Mouse (Mus musculus) WW6 (cell line): ENCODE measurements at regions not wholly inside any gene's neighbourhood (a gene's known extent, or its start where the extent isn't known, plus 50 kb on each side); places are given as distances from the start of the nearest gene placed in this dataset.
A peak's percentile ranks its signal among the peaks of the same experiment; 100 is the strongest.

Experiments used
- DNase-seq: peaks from one replicate; pipeline ENCODE4 v3.0.0-alpha.2; 2013; ENCODE audit warnings: low read depth, low spot score

- no peak for DNase-seq
Observed at GRCm38 (mm10) chr3:52801446-52801845, 215.6 kb downstream of the Cog6 start.

DNA sequence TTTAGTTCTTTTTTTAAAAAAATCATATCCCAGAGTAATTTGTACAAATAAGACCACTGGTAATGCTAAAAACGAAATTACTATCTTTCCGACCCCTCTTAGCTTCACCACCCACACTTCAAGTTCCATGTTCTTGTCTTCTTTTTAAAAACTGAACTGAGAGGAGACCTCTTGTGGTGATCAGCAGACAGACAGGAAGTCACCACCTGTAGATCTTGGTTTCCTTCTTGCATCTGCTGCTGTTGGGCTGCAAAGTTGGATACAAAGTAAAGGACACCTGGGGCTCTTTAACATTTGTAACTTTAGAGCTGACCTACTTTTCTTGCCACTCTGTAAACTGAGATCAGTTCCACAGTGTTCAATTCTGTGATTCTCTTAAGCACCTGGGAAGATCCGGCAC is 216.4 kb downstream of the Cog6 start:
- DNase-seq = no peak

DNA sequence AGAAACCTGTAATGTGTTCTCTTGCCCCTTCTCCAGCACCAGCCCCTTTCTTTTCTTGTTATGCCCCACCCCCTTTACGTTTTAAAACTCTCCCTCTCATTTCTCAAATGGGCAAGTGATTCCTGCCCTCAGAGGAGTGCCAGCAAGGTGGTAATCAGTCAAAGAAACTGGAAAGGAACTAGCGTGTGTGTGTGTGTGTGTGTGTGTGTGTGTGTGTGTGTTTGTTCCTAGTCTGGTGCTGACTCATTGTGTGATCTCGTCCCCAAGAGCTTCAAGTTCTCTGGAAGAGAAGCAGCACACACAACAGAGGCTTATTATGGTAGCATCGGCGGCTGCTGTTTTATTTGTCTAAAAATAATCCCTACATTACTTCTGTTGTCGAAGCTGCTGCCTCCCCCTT is 219.2 kb downstream of the Cog6 start:
- no peak for DNase-seq

DNA sequence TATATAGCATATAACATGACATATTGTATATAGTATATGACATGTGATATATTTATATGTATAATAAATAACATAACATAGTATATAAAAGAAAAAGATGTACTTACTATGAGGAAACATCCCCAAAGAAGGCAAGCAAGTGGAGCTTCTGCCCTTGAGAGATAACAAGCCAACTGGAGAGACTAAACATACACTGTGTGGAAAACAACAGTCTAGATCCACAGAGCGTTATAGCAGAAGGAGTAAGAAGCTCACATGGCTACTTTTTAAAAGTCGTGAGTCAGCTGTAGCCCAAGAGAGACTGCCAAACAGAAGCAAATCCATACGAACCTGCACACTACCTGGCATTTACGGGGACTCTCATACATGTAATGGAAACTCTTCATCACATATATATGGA is 219.9 kb downstream of the Cog6 start:
- DNase-seq = no peak

- DNase-seq = no peak
Observed at GRCm38 (mm10) chr3:52794218-52794617, 222.8 kb downstream of the Cog6 start.

GRCm38 (mm10) chr3:52792801-52793200 is 224.2 kb downstream of the Cog6 start:
- no peak for DNase-seq

DNA sequence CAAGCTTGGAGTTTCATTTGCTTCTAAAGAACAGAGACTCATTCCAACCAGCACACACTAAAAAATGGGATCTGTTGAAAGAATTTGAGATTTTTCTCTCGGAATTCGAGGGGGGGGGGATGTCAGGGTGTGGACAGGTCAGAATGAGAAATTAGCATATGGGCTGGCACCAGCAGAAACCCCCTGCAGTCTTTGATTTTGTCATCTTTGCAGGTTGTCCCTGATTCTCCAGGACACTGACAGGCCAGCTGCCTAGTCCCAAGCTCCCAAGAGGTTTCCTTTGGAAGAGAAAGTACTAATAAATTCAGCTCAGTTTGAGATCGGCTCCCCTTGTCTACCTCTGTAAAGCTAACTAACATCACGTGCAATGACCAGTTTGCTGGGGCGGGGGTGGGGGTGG is 224.9 kb downstream of the Cog6 start:
- no peak for DNase-seq

GRCm38 (mm10) chr3:52790942-52791341 is 226.1 kb downstream of the Cog6 start:
- no peak for DNase-seq

DNA sequence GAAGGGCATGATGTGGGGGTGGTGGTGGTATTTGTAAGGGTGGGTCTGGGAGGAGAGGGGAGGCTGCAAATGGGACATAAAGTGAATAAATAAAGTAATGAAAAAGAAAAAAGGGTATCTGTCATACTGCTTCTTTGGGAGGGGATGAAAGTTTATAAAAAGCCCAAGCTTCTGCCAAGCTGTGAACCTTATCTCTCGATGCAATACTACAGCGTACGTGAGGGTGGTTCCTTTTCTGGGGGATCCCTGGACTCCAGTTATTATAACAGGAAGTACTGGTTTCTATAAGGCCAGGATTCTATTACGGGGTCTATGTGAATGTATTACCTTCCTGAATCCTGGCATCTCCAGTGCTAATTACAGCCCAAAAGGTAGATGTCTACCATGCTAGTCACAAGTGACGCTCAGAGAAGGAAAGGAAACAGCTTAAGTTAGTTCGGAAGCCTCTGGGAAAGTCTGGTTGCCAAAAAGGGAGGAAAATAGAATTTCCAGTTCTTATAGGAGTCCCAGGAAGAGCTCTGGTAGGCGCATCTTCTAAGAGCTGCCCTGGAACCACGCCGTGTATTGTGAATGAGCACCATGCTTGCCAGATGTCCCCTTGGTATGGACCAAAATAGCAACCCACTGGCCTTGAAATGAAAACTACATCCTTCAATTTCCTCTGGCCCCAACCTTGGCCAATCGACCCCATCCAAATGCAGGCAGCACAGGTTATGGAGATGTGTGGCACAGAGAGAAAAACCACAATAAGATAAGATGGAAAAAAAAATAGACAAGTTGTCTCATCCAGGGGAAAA is 228.9 kb downstream of the Cog6 start:
- no peak for DNase-seq

DNA sequence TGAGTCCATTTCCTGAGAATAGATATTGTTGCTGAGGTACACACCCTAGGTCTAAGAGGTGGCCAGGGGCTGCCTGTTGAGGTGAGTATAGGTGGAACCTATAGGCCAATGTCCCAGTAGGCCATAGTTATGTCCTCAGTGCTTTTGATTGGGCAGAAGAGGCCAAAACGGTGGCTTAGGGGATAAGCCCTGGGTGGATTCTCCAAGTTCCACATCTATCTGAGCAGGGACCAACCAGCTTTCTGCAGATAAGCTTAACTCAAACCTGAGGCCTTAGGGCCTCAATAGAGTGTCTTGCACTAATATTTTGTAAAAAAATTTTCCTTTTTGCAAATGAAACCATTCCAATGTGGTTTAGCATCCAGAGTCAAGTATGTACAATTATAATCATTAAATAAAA is 231.4 kb downstream of the Cog6 start:
- no peak for DNase-seq

- DNase-seq = no peak
Observed at GRCm38 (mm10) chr3:52784476-52784875, 232.6 kb downstream of the Cog6 start.

DNA sequence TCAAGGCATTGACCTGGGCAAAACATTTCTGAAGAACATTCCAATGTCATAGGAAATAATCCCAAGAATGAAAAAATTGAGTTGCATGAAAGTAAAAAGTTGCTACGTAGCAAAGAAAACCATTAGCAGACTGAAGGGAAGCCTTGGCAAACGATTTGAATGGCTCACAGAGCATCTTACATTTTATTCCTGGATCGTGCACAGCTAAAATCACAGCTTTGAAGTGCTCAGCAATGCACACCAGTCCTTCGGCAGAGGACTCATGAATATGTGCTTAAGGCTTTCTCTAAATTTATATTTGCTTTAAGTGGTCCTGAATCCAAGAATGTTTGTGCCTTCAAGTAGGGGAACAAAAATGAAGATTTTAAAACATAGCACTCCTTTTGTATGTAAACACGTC is 234.5 kb downstream of the Cog6 start:
- DNase-seq = no peak

DNA sequence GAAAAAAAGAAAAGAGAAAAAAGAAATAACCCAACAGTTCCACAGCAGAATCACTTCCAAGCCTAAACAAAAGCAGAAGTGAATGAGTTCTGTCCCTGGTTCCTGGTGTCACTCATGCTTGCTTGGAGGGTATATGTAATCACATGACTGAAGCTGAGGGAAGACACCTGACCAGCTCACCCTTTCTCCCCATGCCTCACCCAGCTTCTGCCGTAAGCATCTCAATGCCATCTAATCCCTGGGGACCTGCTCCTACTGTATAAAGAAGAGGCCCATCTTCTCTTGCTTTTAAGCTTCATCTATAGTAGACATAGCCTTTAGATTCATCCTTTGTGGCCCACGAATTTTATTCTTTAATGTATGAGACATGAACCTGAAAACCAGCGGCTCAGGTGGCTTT is 235.5 kb downstream of the Cog6 start:
- no peak for DNase-seq

- DNase-seq = no peak
Observed at GRCm38 (mm10) chr3:52780356-52780755, 236.7 kb downstream of the Cog6 start.

DNA sequence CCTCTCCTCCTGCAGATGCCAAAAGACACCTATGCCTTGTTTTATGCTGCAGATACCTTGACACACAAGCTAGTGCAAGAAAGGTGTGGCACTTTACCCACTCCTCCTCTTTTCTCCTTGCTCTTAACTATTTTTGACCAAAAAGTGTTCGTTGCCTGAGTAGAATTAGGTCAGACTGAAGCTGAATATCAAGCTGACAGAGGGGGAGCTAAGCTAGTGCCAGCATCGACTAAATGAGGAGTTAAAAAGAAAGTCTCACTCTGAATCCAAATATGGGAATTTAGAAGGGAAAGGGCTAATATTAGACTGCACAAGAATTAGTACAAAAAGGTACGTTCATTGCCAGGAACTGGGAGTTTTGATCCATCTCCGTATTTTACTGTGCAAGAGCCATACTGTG is 241.2 kb downstream of the Cog6 start:
- DNase-seq = no peak

GRCm38 (mm10) chr3:52775156-52775555 is 241.9 kb downstream of the Cog6 start:
- no peak for DNase-seq

GRCm38 (mm10) chr3:52774734-52775133 is 242.3 kb downstream of the Cog6 start:
- DNase-seq = no peak

- no peak for DNase-seq
Observed at GRCm38 (mm10) chr3:52767276-52767675, 249.8 kb downstream of the Cog6 start.

- DNase-seq = no peak
Observed at GRCm38 (mm10) chr3:52766841-52767240, 250.2 kb downstream of the Cog6 start.

DNA sequence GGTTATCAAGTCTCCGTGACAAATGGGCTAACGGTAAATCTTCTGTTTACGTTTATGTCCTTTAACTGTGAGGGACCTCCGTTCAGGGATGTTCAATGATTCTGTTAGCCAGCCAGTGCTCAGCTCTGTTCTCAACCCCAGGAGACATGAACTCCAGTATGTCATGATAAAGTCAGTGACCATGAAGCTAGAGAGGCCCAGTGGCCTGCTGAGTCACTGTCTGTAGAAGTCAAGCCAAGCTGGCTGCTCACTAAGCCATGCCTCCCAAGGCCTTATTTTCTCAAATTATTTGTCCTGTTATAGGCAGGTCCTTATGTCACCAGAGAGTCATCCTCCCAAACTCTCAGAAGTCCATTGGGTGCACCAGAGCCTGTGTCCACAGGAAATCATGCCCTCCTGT is 252.9 kb downstream of the Cog6 start:
- no peak for DNase-seq

DNA sequence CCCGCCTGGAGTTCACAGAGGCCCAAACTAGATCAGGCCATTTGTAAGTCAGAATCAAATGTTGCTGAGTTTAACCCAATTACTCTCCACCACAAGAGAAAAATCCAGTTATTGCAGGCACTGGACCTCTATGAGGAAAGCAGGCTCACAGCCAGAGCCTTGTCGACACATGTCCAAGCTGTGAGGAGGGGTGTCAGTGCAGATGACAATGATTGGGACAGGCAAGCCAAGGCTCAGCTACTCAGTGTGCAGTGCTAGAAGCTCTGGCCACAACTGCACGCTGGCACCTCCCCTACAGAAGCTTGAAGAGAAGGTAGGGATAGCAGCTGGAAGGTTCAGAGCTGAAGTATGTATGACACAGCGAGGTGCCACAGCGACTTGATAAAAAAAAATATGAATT is 253.4 kb downstream of the Cog6 start:
- no peak for DNase-seq

DNA sequence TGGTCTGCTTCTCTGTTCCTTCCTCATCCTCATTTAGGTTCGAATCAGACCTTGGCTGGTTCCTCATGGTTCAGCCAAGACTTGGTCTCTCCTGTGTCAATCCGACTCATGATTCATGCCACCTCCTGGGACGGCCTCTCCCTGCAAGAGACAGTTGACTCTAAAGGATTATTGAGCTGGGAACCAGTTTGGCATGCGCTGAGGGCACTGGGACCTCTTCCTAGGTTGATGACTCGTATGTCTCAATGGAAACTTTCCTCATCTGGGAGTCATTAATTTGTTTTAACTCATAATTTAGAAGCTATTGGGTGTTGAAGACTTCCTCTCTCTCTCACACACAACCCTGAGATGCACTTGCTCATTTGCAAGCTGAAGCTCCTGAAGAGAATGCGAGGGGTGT is 254.5 kb downstream of the Cog6 start:
- no peak for DNase-seq

DNA sequence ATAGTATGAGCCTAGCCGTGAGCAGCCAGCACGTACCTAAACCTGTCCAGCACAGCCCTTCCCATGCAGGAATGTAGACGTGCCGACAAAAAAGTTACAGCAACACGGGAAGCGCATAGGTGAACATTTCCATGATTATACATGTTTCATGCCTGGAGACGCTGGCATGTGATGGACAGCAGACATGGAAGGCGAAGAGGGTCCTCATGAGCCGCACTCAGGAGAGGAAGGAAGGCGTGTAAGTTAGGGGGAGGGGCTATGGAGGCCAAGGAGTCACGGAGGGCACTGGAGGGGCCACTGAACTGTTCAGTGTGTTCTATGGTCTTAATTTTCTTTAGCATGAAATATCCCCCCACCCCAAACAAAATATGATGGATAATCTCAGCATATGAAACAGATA is 257.2 kb downstream of the Cog6 start:
- DNase-seq = no peak

DNA sequence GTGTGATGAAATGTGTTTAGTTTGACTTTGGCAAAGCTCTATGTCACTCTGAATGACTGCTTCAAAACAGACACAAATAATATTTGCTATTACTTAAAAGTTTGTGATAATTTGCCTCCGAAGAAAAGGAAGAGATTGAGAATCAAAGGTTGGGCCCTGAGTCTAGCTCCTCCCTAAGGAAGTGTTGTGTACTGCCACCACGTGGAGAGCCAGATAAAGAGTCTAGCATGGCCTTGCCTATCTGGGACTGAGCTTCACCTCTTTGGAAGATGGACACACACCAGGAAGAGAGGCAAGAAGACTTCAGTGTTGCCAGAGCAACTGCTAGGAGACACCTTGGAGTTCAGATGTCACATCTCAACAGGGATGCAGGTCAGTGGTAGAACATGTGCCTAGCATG is 258.5 kb downstream of the Cog6 start:
- DNase-seq = peak; percentile 1
